ENCODE assay signal across 13 mouse cellular contexts in genomic region chr16:23505904-23506687, GRCm38 (mm10). TPM values are rescaled to one million over a fixed set of nuclear protein-coding genes. Genes with fewer than 3 reads are reported as not detected.
DNase-seq lines count a peak whose midpoint lies in the region; ATAC-seq and TF ChIP-seq lines count a peak whose summit lies in the region.
"Had no signal": no experiment of that assay in that cellular context is flagged by ENCODE, and none has a peak within 500 bp of the region (broad histone marks: within the 10 kb centered on the region; RNA-seq: fewer than 3 reads in every experiment).

No protein-coding gene starts in this region.

- no peak overlapping the region for H3K9ac ChIP-seq in neural tube, embryonic 13.5 days
- H3K9ac ChIP-seq in hindbrain, embryonic 14.5 days, result no peak overlapping the region
- H3K9ac ChIP-seq in midbrain, embryonic 14.5 days (replicated peaks; ENCODE audit: low read length), result no peak overlapping the region
- H3K9ac ChIP-seq: heart, embryonic 15.5 days; limb, embryonic 13.5 days had no signal

- peaks cover 18% of the 10 kb centered on the region for H3K36me3 ChIP-seq in neural tube, embryonic 13.5 days
- H3K36me3 ChIP-seq in hindbrain, embryonic 14.5 days (replicated peaks; ENCODE audit: control insufficient read depth, insufficient read depth), result no peaks in the 10 kb centered on the region
- H3K36me3 ChIP-seq in midbrain, embryonic 14.5 days (ENCODE audit: control insufficient read depth, insufficient read depth, low read length), result peaks cover 11% of the 10 kb centered on the region
- H3K36me3 ChIP-seq: heart, embryonic 15.5 days; limb, embryonic 13.5 days had no signal

- intact Hi-C loops in gastrocnemius, adult 2 months (cut with DNase I), result no loop called here

- H3K4me2 ChIP-seq in neural tube, embryonic 13.5 days, result no peak overlapping the region
- no peak overlapping the region for H3K4me2 ChIP-seq in hindbrain, embryonic 14.5 days (replicated peaks)
- H3K4me2 ChIP-seq in midbrain, embryonic 14.5 days (ENCODE audit: low read length), result no peak overlapping the region
- H3K4me2 ChIP-seq: heart, embryonic 15.5 days; limb, embryonic 13.5 days had no signal

- ATAC-seq in neural tube, embryonic 13.5 days (ENCODE audit: low read depth), result no peak
- no peak for ATAC-seq in hindbrain, embryonic 14.5 days (ENCODE audit: low FRiP score)
- ATAC-seq in midbrain, embryonic 14.5 days (ENCODE audit: low FRiP score, low TSS enrichment), result no peak
- ATAC-seq: activated CD4-positive, CD25-positive, alpha-beta regulatory T cell, adult 4 months had no signal

- no peak overlapping the region for H3K4me3 ChIP-seq in gastrocnemius, adult 2 months
- H3K4me3 ChIP-seq in neural tube, embryonic 13.5 days, result no peak overlapping the region
- no peak overlapping the region for H3K4me3 ChIP-seq in hindbrain, embryonic 14.5 days (replicated peaks; ENCODE audit: low read length)
- no peak overlapping the region for H3K4me3 ChIP-seq in midbrain, embryonic 14.5 days (replicated peaks; ENCODE audit: low read depth, low read length)
- H3K4me3 ChIP-seq: heart, embryonic 15.5 days; limb, embryonic 13.5 days had no signal

- peaks cover 31% of the 10 kb centered on the region for H3K4me1 ChIP-seq in neural tube, embryonic 13.5 days (replicated peaks)
- peaks cover 22% of the 10 kb centered on the region; the same call in 1 of the 2 replicates for H3K4me1 ChIP-seq in hindbrain, embryonic 14.5 days (replicated peaks; ENCODE audit: control insufficient read depth, insufficient read depth, low read length)
- peaks cover 25% of the 10 kb centered on the region for H3K4me1 ChIP-seq in midbrain, embryonic 14.5 days (ENCODE audit: control insufficient read depth, insufficient read depth, low read length)
- H3K4me1 ChIP-seq: limb, embryonic 13.5 days had no signal

- peak overlapping the region; percentile 57 for H3K27ac ChIP-seq in gastrocnemius, adult 2 months
- peak overlapping the region; percentile 78 for H3K27ac ChIP-seq in neural tube, embryonic 13.5 days (replicated peaks)
- H3K27ac ChIP-seq in hindbrain, embryonic 14.5 days, result peak overlapping the region; percentile 72; the same call in 1 of the 2 replicates
- H3K27ac ChIP-seq in midbrain, embryonic 14.5 days (replicated peaks; ENCODE audit: low read depth, low read length), result peak overlapping the region; percentile 14; the same call in 1 of the 2 replicates
- H3K27ac ChIP-seq: heart, embryonic 15.5 days; limb, embryonic 13.5 days had no signal

- H3K9me3 ChIP-seq in neural tube, embryonic 13.5 days, result no peaks in the 10 kb centered on the region
- H3K9me3 ChIP-seq in hindbrain, embryonic 14.5 days (ENCODE audit: control insufficient read depth, low read length), result no peaks in the 10 kb centered on the region
- no peaks in the 10 kb centered on the region for H3K9me3 ChIP-seq in midbrain, embryonic 14.5 days (ENCODE audit: control insufficient read depth, low read length)
- H3K9me3 ChIP-seq: heart, embryonic 15.5 days; limb, embryonic 13.5 days had no signal

- no peak for DNase-seq in gastrocnemius, adult 2 months
- no peak for DNase-seq in gastrocnemius, postnatal 10 days
- DNase-seq in neural tube, embryonic 10.5 days (ENCODE audit: extremely low spot score, low spot score), result no peak
- DNase-seq in hindbrain, embryonic 14.5 days (ENCODE audit: low spot score), result no peak
- no peak for DNase-seq in midbrain, embryonic 14.5 days
- DNase-seq in adipocyte (ENCODE audit: low spot score), result no peak
- no peak for DNase-seq in cerebellum, adult 18-20 months
- DNase-seq: cerebellum, adult 8-10 months; thymus, postnatal 4 days had no signal

- no peak for TF ChIP-seq CTCF in gastrocnemius, adult 2 months (IDR thresholded peaks at IDR 0.05)

- no peaks in the 10 kb centered on the region for H3K27me3 ChIP-seq in neural tube, embryonic 13.5 days
- H3K27me3 ChIP-seq in hindbrain, embryonic 14.5 days (ENCODE audit: control insufficient read depth, insufficient read depth, low read length), result no peaks in the 10 kb centered on the region
- H3K27me3 ChIP-seq in midbrain, embryonic 14.5 days (ENCODE audit: control insufficient read depth, insufficient read depth, low read length), result no peaks in the 10 kb centered on the region
- H3K27me3 ChIP-seq: heart, embryonic 15.5 days; limb, embryonic 13.5 days had no signal

- WGBS in neural tube, embryonic 13.5 days, result 57% methylated on average over 11 of the region's 11 CpGs
- 50% methylated on average over 11 of the region's 11 CpGs for WGBS in hindbrain, embryonic 14.5 days
- 58% methylated on average over 11 of the region's 11 CpGs for WGBS in midbrain, embryonic 14.5 days

RNA-seq across cellular contexts. Expression of gene Rtp4, which starts 14.0 kb away (rescaled TPM):
- 1 to 10 TPM in 1 of 2 experiments, under 1 TPM in 1; 0.79 to 1.8 TPM for total RNA-seq in gastrocnemius, adult 2 months (2021)
- total RNA-seq in gastrocnemius, postnatal 10 days (2021), result 1 to 10 TPM; 1.6 to 2.1 TPM
- 2.4 and 3.9 TPM in 2 replicates for polyA plus RNA-seq in neural tube, embryonic 13.5 days (2015; fragmentation: Nextera tagmentation; extraction: Ambion mirVana)
- polyA plus RNA-seq in hindbrain, embryonic 14.5 days (2014; fragmentation: Nextera tagmentation; extraction: Ambion mirVana), result 4.0 and 4.6 TPM in 2 replicates
- polyA plus RNA-seq in midbrain, embryonic 14.5 days (2014; fragmentation: Nextera tagmentation; extraction: Ambion mirVana), result 3.1 and 7.2 TPM in 2 replicates

RNA-seq across cellular contexts. Expression of gene Masp1, which starts 14.5 kb away (rescaled TPM):
- total RNA-seq in gastrocnemius, adult 2 months (2021), result 10 to 100 TPM in 1 of 2 experiments, 1 to 10 TPM in 1; 7.7 to 18.7 TPM
- total RNA-seq in gastrocnemius, postnatal 10 days (2021), result 10 to 100 TPM; 14.0 to 14.7 TPM
- 30.0 and 34.4 TPM in 2 replicates for polyA plus RNA-seq in neural tube, embryonic 13.5 days (2015; fragmentation: Nextera tagmentation; extraction: Ambion mirVana)
- 26.2 and 27.0 TPM in 2 replicates for polyA plus RNA-seq in hindbrain, embryonic 14.5 days (2014; fragmentation: Nextera tagmentation; extraction: Ambion mirVana)
- 31.2 and 38.1 TPM in 2 replicates for polyA plus RNA-seq in midbrain, embryonic 14.5 days (2014; fragmentation: Nextera tagmentation; extraction: Ambion mirVana)
- polyA plus RNA-seq: activated CD4-positive, CD25-positive, alpha-beta regulatory T cell, adult 4 months had no signal

Comparison
In these comparisons a context has a peak if more than half of its experiments do, and no peak if none do; other contexts are left out.
1. H3K27ac ChIP-seq: peak in every context shown above with its lines; median percentile 78 in neural tube, embryonic 13.5 days; 72 in hindbrain, embryonic 14.5 days; 57 in gastrocnemius, adult 2 months; 14 in midbrain, embryonic 14.5 days.